Mouse (Mus musculus): ENCODE results near the gene Ddost. TPM values are rescaled to one million over a fixed set of nuclear protein-coding genes. Genes with fewer than 3 reads are reported as not detected.

Gene Ddost
- total and polyA plus RNA-seq, 2 experiments from 2014 or later: 218 to 232 TPM

GRCm38 (mm10) chr4:138310311-138310910 lies 5.9 kb downstream of the Ddost start:
- Histone ChIP-seq H3K4me1 (ENCODE audit: insufficient read depth, low read length) (peaks cover 6% of the 10 kb centered on the region), H3K9ac (replicated peaks; ENCODE audit: low read length) (no peak overlapping the region), H3K4me3 (ENCODE audit: low read length) (no peak overlapping the region), H3K36me3 (ENCODE audit: insufficient read depth, low read length) (peaks cover 40% of the 10 kb centered on the region), H3K27ac (no peak overlapping the region), H3K9me3 (ENCODE audit: low read length) (no peaks in the 10 kb centered on the region), H3K27me3 (ENCODE audit: insufficient read depth, low read length) (no peaks in the 10 kb centered on the region), H3K4me2 (ENCODE audit: low read depth, low read length) (no peak overlapping the region)
- WGBS: 94% methylated on average over 19 of the region's 19 CpGs
- ATAC-seq (no peak), DNase-seq (ENCODE audit: low spot score) (no peak)
- TF ChIP-seq CTCF (IDR thresholded peaks at IDR 0.05; ENCODE audit: low read depth): no peak

- H3K9me3 ChIP-seq (ENCODE audit: low read length): no peaks in the 10 kb centered on the region
- DNase-seq (ENCODE audit: low spot score): peak; percentile 59
- TF ChIP-seq CTCF (IDR thresholded peaks at IDR 0.05; ENCODE audit: low read depth): peak; percentile 89
- no peaks in the 10 kb centered on the region for H3K4me1 ChIP-seq (ENCODE audit: insufficient read depth, low read length)
- peaks cover 43% of the 10 kb centered on the region for H3K36me3 ChIP-seq (ENCODE audit: insufficient read depth, low read length)
- no peak overlapping the region for H3K27ac ChIP-seq
- no peak overlapping the region for H3K9ac ChIP-seq (replicated peaks; ENCODE audit: low read length)
- H3K27me3 ChIP-seq (ENCODE audit: insufficient read depth, low read length): no peaks in the 10 kb centered on the region
- WGBS: 64% methylated on average over 8 of the region's 8 CpGs
- ATAC-seq: peak; percentile 51
- H3K4me2 ChIP-seq (ENCODE audit: low read depth, low read length): no peak overlapping the region
- no peak overlapping the region for H3K4me3 ChIP-seq (ENCODE audit: low read length)
Observed at GRCm38 (mm10) chr4:138311595-138311994, 7.1 kb downstream of the Ddost start.

- ATAC-seq (no peak), DNase-seq (ENCODE audit: low spot score) (no peak)
- Histone ChIP-seq H3K9ac (replicated peaks; ENCODE audit: low read length) (no peak overlapping the region), H3K4me2 (ENCODE audit: low read depth, low read length) (no peak overlapping the region), H3K27me3 (ENCODE audit: insufficient read depth, low read length) (no peaks in the 10 kb centered on the region), H3K4me1 (ENCODE audit: insufficient read depth, low read length) (no peaks in the 10 kb centered on the region), H3K27ac (no peak overlapping the region), H3K36me3 (ENCODE audit: insufficient read depth, low read length) (peaks cover 49% of the 10 kb centered on the region), H3K9me3 (ENCODE audit: low read length) (no peaks in the 10 kb centered on the region), H3K4me3 (ENCODE audit: low read length) (no peak overlapping the region)
- 88% methylated on average over 3 of the region's 3 CpGs for WGBS
- no peak for TF ChIP-seq CTCF (IDR thresholded peaks at IDR 0.05; ENCODE audit: low read depth)
Observed at GRCm38 (mm10) chr4:138312105-138312504, 7.6 kb downstream of the Ddost start.

GRCm38 (mm10) chr4:138313021-138313420 lies 8.5 kb downstream of the Ddost start:
- no peaks in the 10 kb centered on the region for H3K4me1 ChIP-seq (ENCODE audit: insufficient read depth, low read length)
- H3K27me3 ChIP-seq (ENCODE audit: insufficient read depth, low read length): no peaks in the 10 kb centered on the region
- no peak for TF ChIP-seq CTCF (IDR thresholded peaks at IDR 0.05; ENCODE audit: low read depth)
- no peak for ATAC-seq
- H3K27ac ChIP-seq: no peak overlapping the region
- 97% methylated on average over 11 of the region's 11 CpGs for WGBS
- no peak for DNase-seq (ENCODE audit: low spot score)
- no peak overlapping the region for H3K4me2 ChIP-seq (ENCODE audit: low read depth, low read length)
- no peaks in the 10 kb centered on the region for H3K9me3 ChIP-seq (ENCODE audit: low read length)
- H3K36me3 ChIP-seq (ENCODE audit: insufficient read depth, low read length): peaks cover 54% of the 10 kb centered on the region
- H3K9ac ChIP-seq (replicated peaks; ENCODE audit: low read length): no peak overlapping the region
- no peak overlapping the region for H3K4me3 ChIP-seq (ENCODE audit: low read length)

GRCm38 (mm10) chr4:138313795-138314194 lies 9.3 kb downstream of the Ddost start:
- Histone ChIP-seq H3K36me3 (ENCODE audit: insufficient read depth, low read length) (peaks cover 53% of the 10 kb centered on the region), H3K4me2 (ENCODE audit: low read depth, low read length) (no peak overlapping the region), H3K4me1 (ENCODE audit: insufficient read depth, low read length) (no peaks in the 10 kb centered on the region), H3K9me3 (ENCODE audit: low read length) (no peaks in the 10 kb centered on the region), H3K27ac (no peak overlapping the region), H3K4me3 (ENCODE audit: low read length) (no peak overlapping the region), H3K9ac (replicated peaks; ENCODE audit: low read length) (no peak overlapping the region), H3K27me3 (ENCODE audit: insufficient read depth, low read length) (no peaks in the 10 kb centered on the region)
- no peak for TF ChIP-seq CTCF (IDR thresholded peaks at IDR 0.05; ENCODE audit: low read depth)
- DNase-seq (ENCODE audit: low spot score): no peak
- no peak for ATAC-seq
- WGBS: 76% methylated on average over 4 of the region's 4 CpGs

- H3K27me3 ChIP-seq (ENCODE audit: insufficient read depth, low read length): no peaks in the 10 kb centered on the region
- peak; percentile 63 for TF ChIP-seq CTCF (IDR thresholded peaks at IDR 0.05; ENCODE audit: low read depth)
- H3K36me3 ChIP-seq (ENCODE audit: insufficient read depth, low read length): peaks cover 43% of the 10 kb centered on the region
- no peak overlapping the region for H3K4me3 ChIP-seq (ENCODE audit: low read length)
- no peak overlapping the region for H3K4me2 ChIP-seq (ENCODE audit: low read depth, low read length)
- 62% methylated on average over 9 of the region's 9 CpGs for WGBS
- H3K4me1 ChIP-seq (ENCODE audit: insufficient read depth, low read length): no peaks in the 10 kb centered on the region
- H3K9me3 ChIP-seq (ENCODE audit: low read length): no peaks in the 10 kb centered on the region
- no peak for ATAC-seq
- no peak overlapping the region for H3K9ac ChIP-seq (replicated peaks; ENCODE audit: low read length)
- DNase-seq (ENCODE audit: low spot score): peak; percentile 40
- H3K27ac ChIP-seq: no peak overlapping the region
Observed at GRCm38 (mm10) chr4:138315781-138316180, 11.3 kb downstream of the Ddost start.

- ATAC-seq (no peak), DNase-seq (ENCODE audit: low spot score) (no peak)
- H3K27me3 ChIP-seq (ENCODE audit: insufficient read depth, low read length): no peaks in the 10 kb centered on the region
- H3K36me3 ChIP-seq (ENCODE audit: insufficient read depth, low read length): peaks cover 42% of the 10 kb centered on the region
- no peaks in the 10 kb centered on the region for H3K9me3 ChIP-seq (ENCODE audit: low read length)
- H3K9ac ChIP-seq (replicated peaks; ENCODE audit: low read length): no peak overlapping the region
- peak; percentile 36 for TF ChIP-seq CTCF (IDR thresholded peaks at IDR 0.05; ENCODE audit: low read depth)
- no peak overlapping the region for H3K4me2 ChIP-seq (ENCODE audit: low read depth, low read length)
- no peak overlapping the region for H3K27ac ChIP-seq
- 88% methylated on average over 6 of the region's 6 CpGs for WGBS
- no peaks in the 10 kb centered on the region for H3K4me1 ChIP-seq (ENCODE audit: insufficient read depth, low read length)
- H3K4me3 ChIP-seq (ENCODE audit: low read length): no peak overlapping the region
Observed at GRCm38 (mm10) chr4:138316369-138316768, 11.8 kb downstream of the Ddost start.
